Mouse (Mus musculus) CD4-positive, CD25-positive, alpha-beta regulatory T cell, adult 2 months (primary cell): ENCODE data around the gene Rnase13.

Source experiments
- DNase-seq: peaks from one replicate; pipeline ENCODE4 v3.0.0-alpha.2; 2012; ENCODE audit warnings: low read depth, low spot score

Gene Rnase13

GRCm38 (mm10) chr14:51913062-51913959 is 9.3 kb downstream of the Rnase13 start:
- peak; percentile 97 for DNase-seq

DNA sequence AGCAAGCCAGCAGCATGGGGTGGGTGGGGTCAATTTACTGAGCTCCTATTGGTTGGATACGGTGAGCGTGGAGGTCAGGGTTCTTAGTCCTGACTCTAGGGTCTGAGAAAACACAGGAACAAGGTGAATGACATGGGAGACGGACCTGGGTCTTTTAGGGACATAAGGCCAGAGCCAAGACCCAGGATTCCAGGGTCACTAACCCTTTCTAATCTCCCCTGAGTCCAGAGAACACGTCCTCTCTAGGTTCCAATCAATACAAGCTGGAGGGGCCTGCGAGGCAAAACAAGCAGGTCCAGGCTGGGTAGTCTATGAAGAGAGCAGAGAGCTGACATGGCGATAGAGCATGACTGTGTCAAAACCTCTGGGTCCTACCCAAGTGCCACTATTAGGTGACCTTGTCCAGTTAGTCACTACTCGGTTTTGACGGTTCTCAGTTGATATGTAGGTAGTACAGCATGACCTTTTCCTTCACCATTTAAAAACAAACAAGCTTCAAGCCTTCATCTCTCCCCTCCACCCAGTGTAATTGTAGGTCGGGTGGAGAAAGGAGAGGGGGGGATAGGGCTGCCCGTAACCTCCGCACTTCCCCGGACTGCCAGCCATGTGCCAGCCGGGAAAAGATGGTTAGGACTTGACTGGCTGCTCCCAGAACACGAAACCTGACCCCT is 10.0 kb downstream of the Rnase13 start:
- DNase-seq: peak; percentile 28

- DNase-seq: no peak
These were observed 11.3 kb downstream of the Rnase13 start for GRCm38 (mm10) chr14:51911301-51911700.

DNA sequence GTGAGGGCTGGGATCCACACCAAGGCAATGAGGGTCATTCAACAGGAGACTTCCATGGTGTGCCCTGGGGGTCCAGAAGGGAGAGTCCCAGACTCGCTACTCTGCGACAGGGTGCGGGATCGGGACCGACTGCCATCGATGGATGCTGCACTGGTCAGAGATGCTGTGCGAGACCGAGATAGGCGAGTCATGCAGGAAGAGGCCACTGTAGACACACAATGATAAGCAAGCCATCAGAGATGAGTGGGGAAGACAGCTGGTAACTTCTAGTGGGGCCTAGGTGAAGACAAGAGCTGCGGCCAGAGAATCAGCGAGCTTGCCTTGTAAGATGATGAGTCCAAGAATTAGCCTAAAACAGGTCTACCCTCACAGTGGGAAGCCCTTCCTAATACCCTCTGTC is 16.5 kb downstream of the Rnase13 start:
- no peak for DNase-seq

DNA sequence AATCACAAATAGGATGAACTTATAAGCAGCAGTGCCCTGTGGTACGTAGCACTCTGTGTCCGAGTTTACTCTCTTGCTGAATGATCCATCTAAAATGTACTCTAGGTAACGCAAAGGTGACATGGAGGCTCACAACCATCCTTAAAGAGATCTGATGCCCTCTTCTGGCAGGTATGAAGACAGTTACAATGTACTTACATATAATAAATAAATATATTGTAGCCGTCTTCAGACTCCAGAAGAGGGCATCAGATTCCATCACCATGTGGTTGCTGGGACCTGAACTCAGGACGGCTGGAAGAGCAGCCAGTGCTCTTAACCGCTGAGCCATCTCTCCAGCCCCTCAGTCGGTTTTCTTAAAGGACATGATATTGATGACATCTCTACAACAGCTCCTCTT is 17.9 kb downstream of the Rnase13 start:
- DNase-seq: peak; percentile 62

- DNase-seq: no peak
These were observed 18.8 kb downstream of the Rnase13 start for GRCm38 (mm10) chr14:51903782-51904181.

GRCm38 (mm10) chr14:51902806-51903710 is 19.5 kb downstream of the Rnase13 start:
- peak; percentile 85 for DNase-seq

- no peak for DNase-seq
These were observed 23.2 kb downstream of the Rnase13 start for GRCm38 (mm10) chr14:51899351-51899750.

DNA sequence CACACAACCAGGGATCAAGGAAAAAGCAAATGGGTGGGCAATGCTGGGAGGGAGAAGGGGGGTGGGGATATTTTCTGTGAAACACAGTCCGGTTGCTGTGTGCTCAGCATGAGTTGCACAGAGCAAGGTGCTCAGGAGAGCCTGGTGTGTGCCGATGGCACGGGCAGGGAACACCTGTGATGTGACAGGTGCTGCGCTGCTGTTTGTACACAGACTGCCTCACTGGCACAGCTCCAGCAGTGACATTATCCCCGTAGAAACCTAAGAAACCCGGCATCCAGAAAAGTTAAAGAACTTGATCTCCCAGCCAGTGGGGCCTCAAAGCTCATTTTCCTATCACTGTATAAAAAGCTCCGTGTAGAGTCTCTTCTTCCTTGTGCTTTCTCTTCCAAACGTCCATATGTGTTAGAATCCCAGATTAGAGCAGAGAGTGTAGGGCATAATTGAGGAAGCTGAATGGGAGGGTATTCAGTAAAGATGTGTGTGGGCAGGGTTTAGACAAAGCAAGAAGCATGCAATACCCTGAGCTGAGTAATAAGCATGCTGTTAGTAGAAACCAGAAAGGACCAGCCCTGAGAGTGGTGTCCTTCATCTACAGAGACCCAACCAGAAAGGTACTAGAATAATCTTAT is 25.9 kb downstream of the Rnase13 start:
- DNase-seq: no peak

- DNase-seq: no peak
These were observed 26.6 kb downstream of the Rnase13 start for GRCm38 (mm10) chr14:51896019-51896418.

DNA sequence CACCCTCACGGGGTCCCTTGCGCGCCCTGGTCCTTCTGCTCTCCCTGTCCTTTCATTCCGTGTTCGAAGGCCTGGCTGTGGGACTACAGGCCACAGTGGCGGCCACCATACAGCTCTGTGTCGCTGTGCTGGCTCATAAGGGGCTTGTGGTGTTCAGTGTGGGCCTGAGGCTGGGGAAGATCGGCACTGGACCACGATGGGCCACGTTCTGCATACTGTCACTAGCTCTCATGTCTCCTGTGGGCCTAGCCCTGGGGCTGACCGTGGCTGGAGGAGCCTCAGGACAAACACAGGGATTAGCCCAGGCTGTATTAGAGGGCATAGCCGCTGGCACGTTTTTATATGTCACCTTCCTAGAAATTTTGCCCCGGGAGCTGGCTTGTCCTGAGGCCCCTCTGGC is 27.5 kb downstream of the Rnase13 start:
- DNase-seq: no peak

DNA sequence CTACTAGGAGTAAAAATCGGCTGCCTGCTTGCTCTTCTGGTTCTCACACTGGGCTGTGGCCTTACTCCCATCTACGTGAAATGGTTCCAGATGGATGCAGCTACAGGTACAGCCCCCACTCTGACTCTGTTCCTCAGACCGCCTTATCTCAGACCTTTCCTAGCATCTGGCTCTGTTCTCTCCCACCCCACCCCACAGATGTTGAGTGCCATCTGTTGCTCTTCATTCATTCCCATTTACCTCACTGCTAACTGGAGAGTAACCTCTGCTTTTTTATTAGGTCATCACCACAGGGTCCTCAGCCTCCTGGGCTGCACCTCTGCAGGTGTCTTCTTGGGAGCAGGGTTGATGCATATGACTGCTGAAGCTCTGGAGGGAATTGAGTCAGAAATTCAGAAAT is 28.8 kb downstream of the Rnase13 start:
- DNase-seq: no peak

GRCm38 (mm10) chr14:51893094-51893794 is 29.3 kb downstream of the Rnase13 start:
- DNase-seq: peak; percentile 23

DNA sequence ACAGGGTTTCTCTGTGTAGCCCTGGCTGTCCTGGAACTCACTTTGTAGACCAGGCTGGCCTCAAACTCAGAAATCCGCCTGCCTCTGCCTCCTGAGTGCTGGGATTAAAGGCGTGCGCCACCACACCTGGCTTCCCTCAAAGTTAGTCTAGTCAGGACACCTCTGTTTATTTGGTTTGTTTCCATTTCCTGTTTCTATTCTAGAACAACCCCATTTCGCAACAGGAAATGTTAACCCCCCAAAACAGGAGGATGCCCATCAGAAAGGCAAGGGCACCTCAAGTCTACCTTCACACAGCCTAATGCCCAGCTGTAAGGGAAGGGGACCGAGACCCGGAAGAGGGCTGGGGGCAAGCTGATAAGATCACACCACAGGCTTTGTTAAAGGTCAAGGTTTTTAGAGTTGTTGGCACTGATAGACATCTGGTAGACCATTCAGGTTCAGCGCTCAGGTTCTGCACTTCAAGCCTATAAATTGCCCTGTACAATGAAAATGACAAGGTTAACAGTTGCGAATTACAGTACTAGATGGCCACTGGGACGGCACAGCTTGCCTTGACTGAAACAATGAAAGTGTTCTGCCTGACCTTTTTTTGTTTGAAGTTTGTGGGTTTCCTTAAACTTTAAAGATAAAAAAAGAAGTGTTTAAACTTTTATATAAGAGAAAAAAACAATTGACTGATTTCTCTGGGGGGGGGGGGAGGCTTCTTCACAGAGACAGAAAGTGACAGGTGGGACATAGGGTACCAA is 30.2 kb downstream of the Rnase13 start, which contains the start of gene Slc39a2:
TSS of gene Slc39a2 (plus strand) at position 699 of the 749 bp plus-strand sequence.
- peak; percentile 54 for DNase-seq

DNA sequence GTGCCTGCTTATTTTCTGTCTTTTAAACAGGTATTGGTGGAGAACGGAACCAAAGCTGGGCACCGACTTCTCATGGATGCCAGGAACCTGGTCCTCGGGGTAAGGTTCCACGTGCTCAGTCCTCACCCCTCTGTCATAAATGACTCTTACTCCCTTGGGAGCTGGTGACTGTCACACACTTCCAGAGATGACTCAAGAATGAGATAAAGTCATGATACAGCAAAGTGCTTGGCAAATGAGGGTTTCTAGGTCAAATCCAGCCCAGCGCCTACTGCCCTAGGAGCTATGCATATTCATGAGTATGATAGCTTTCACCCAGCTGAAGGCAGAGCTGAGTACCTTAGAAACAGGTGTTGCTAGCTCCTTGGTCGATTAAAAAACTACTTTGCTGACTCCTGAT is 32.7 kb downstream of the Rnase13 start:
- DNase-seq: no peak

DNA sequence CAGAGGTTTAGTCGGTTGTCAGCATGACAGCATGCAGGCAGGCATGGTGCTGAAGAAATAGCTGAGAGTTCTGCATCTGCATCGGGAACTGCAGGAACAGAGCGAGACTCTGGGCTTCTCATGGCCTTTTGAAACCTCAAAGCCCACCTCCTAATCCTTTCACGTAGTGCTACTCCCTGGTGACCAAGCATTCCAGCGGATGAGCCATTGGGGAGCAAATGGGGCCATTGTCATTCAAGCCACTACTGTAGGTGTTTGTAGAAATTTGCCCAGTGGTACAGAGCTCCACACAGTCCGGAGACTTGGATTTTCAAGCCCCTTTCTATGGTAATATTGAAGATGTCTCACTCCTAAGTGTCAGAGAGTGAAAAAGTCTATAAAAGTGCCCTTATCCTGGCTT is 36.5 kb downstream of the Rnase13 start:
- no peak for DNase-seq

- peak; percentile 99 for DNase-seq
These were observed 37.8 kb downstream of the Rnase13 start, which contains the start of gene Mettl17 for GRCm38 (mm10) chr14:51884598-51885331. Gene Mettl17 (plus strand): TSS chr14:51884842.

DNA sequence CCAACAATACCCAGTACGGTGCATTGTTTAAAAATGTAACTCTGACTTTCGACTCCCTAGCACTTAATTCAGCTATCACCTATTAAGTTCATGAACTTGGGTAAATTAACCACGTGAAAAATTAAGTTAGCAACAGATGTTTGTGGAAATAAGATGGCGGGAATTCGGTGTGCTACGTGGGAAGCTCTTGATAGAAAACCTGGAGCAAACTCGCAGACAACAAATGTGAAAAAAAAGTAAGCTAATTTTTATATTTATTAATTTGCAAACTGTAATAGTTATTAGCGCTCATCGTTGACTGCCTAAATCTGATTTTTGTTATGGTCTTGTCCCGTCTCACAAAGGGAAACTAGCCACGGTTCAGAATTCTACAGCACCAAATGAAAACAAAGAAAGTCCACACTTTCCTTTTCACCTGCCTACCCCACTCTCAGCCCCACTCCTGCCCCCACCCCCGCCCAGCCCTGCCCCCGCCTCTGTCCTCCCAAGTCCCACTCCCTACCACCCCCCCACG is 38.5 kb downstream of the Rnase13 start:
- no peak for DNase-seq

DNA sequence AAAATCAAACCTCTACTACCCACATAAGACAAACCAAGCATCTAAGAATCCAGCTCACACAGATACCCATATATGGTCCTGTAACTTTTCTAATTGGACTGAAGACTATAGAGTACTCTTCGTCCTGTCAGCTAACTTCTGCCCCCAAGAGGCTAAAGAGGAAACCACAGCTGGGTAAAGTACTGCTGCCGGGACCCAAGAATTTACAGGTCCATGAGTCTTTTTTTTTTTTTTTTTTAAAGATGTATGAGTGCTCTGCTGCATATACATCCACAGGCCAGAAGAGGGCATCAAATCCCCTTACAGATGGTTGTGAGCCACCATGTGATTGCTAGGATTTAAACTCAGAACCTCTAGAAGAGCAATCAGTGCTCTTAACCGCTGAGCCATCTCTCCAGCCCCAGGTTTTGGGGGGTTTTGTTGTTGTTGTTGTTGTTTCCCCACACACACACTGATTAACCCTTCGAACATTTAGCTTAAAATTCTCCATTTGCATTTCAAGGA is 39.0 kb downstream of the Rnase13 start:
- DNase-seq: peak; percentile 93
